Mouse (Mus musculus) ES-Bruce4 (cell line): ENCODE results near the gene Apob. TPM values are rescaled to one million over a fixed set of nuclear protein-coding genes. Genes with fewer than 3 reads are reported as not detected.
"Not testable (repeated sequence)": the region's sequence is repeated elsewhere in the genome, so short reads cannot be mapped to it uniquely, and the experiment has no call there.

Source experiments
- H3K27ac ChIP-seq: 2 replicates; pipeline ENCODE4 v1.5.1; 2012; ENCODE audit warnings: low read length, inconsistent platforms; ENCODE audit not compliant: insufficient read depth
- H3K27me3 ChIP-seq: 2 replicates; pipeline ENCODE4 v1.6.1; 2012; ENCODE audit warnings: mild to moderate bottlenecking, low read length, inconsistent platforms; ENCODE audit not compliant: control insufficient read depth, poor library complexity, insufficient read depth, severe bottlenecking
- H3K36me3 ChIP-seq: 2 replicates; pipeline ENCODE4 v1.6.1; 2012; ENCODE audit warnings: inconsistent platforms, mild to moderate bottlenecking, low read length, moderate library complexity; ENCODE audit not compliant: control insufficient read depth, poor library complexity, insufficient read depth, severe bottlenecking
- H3K4me1 ChIP-seq: one replicate; pipeline ENCODE4 v1.8.1; 2011; ENCODE audit warnings: low read length; ENCODE audit not compliant: control insufficient read depth, insufficient read depth
- H3K4me3 ChIP-seq: 2 replicates; pipeline ENCODE4 v1.5.1; 2011; ENCODE audit warnings: low read depth, mild to moderate bottlenecking, low read length
- H3K9ac ChIP-seq: 2 replicates; pipeline ENCODE4 v1.6.1; 2012; ENCODE audit warnings: low read depth, mild to moderate bottlenecking, inconsistent platforms; ENCODE audit not compliant: poor library complexity, severe bottlenecking
- H3K9me3 ChIP-seq: replicated peaks from 2 replicates; pipeline ENCODE4 v1.6.1; 2012; ENCODE audit warnings: mild to moderate bottlenecking, low read length, inconsistent platforms; ENCODE audit not compliant: control insufficient read depth, poor library complexity, insufficient read depth, severe bottlenecking
- CTCF ChIP-seq: IDR thresholded peaks from one replicate; pipeline ENCODE4 v1.8.1; 2011; ENCODE audit warnings: low read depth, low read length
- EP300 ChIP-seq: IDR thresholded peaks from 2 replicates; pipeline ENCODE4 v1.6.1; 2011; ENCODE audit warnings: low read depth, low read length; ENCODE audit not compliant: insufficient read depth
- POLR2A ChIP-seq: IDR thresholded peaks from one replicate; pipeline ENCODE4 v1.8.1; 2011; ENCODE audit warnings: low read length; ENCODE audit not compliant: insufficient read depth
- polyA plus RNA-seq: library from polyadenylated mRNA; stranded (reverse); fragments of >200 nt; gene quantifications from 2 replicates; pipeline ENCODE4 v1.2.4, GENCODE M21; 2011; ENCODE audit warnings: low read depth; ENCODE audit not compliant: missing spikeins, insufficient read depth, insufficient read length

The Apob gene
- polyA plus RNA-seq, 1 experiment: 0.25 TPM

DNA sequence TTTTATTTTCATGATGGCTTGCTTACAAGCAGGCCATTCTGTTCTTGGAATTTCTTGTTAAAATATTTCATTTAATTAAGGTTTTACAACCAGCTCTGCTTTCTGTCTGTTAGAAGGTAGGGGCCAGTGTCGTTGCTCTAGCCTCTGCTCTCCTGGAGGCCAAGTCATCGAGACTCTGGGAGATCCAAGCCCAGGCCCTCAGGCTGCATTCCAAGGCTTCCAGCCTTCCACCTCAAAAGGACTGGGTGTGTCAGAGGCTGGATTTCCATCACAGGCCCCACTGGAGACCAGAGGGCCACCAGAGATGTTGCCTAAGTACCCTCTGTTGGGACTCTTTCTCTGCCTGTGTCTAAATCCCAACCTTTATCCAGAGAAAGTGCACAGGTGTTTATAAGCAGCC lies 52.6 kb downstream of the Apob start:
- Histone ChIP-seq H3K4me1 (no peaks in the 10 kb centered on the region), H3K27me3 (no peaks in the 10 kb centered on the region), H3K9me3 (no peaks in the 10 kb centered on the region), H3K27ac (no peak overlapping the region), H3K36me3 (no peaks in the 10 kb centered on the region), H3K4me3 (no peak overlapping the region), H3K9ac (no peak overlapping the region)
- TF ChIP-seq CTCF: no peak
- TF ChIP-seq EP300: no peak
- no peak for TF ChIP-seq POLR2A

DNA sequence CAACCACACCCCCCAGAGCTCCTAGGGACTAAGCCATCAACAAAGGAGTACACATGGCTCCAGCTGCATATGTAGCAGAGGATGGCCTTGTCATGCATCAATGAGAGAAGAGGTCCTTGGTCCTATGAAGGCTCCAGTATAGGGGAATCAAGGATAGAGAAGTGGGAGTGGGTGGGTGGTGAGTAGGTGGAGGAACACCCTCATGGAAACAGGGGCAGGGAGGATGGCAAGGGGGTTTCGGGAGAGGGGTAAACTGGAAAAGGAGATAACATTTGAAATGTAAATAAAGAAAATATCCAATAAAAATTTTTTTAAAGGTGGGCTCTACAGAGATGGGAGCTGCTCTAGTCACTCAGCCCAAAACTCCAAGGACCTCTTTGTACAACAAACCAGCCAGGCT lies 53.7 kb downstream of the Apob start:
- not testable (repeated sequence) for H3K4me3 ChIP-seq, H3K4me1 ChIP-seq, H3K27ac ChIP-seq, H3K9me3 ChIP-seq, H3K36me3 ChIP-seq, H3K27me3 ChIP-seq, H3K9ac ChIP-seq

DNA sequence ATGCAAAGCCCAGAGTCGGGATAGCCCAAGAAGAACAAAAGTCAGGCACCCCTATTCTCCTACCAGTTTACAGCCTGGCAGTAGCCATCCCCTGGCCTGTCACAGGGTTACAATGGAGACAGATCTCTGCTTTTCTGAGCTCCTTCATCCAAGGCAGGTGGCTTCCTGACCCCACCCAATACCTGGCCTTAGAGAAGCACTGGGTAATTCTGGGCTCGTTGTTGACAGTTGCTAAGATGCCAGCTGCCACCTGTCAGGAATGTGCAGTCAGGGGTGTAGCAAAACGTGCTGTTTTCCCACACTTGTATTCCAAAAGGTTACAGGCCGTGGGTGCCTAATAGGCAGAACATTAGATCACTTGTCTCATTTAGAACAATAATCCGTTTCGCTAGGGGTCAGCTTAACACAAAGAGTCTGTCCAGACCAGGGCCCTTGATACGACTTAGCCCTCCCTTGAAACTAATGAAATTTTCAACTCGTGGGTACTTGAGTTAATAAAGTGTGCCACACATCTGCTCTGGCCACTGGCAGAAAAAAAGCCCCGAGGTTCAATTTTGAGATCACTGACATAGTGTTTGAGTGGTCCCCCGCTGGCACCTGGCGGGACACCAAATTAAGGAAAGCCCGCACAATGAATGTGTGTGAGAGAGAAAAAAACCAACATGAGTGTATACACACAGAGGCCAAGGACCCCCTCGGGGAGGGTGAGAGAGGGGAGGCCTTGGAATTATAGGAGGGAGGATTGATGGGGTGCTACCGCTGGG lies 54.3 kb downstream of the Apob start:
- Histone ChIP-seq H3K27ac (no peak overlapping the region), H3K4me1 (no peaks in the 10 kb centered on the region), H3K4me3 (no peak overlapping the region), H3K36me3 (no peaks in the 10 kb centered on the region), H3K9ac (no peak overlapping the region), H3K9me3 (no peaks in the 10 kb centered on the region), H3K27me3 (no peaks in the 10 kb centered on the region)
- TF ChIP-seq EP300 (no peak), CTCF (no peak), POLR2A (no peak)

DNA sequence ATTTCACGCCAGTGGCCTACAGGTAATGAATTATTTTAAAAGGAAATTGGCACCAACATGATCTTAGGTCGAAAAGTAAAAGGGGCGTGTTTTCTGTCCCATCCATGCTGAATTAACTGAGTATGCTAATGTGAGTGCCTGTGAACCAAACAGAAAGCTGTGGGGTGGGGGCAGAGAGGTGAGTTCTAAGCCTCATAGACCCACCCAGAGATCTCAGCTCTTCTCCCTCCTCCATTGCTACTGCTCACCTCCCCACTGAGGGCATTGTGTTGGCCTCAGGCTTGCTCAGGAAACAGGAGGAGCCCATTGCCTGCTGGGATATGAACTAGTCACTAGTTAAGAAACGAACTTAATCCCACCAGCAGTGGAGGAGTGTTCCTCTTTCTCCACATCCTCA lies 54.9 kb downstream of the Apob start:
- TF ChIP-seq EP300 (no peak), CTCF (no peak), POLR2A (no peak)
- Histone ChIP-seq H3K27me3 (no peaks in the 10 kb centered on the region), H3K9ac (no peak overlapping the region), H3K27ac (no peak overlapping the region), H3K4me1 (no peaks in the 10 kb centered on the region), H3K36me3 (no peaks in the 10 kb centered on the region), H3K9me3 (no peaks in the 10 kb centered on the region), H3K4me3 (no peak overlapping the region)

DNA sequence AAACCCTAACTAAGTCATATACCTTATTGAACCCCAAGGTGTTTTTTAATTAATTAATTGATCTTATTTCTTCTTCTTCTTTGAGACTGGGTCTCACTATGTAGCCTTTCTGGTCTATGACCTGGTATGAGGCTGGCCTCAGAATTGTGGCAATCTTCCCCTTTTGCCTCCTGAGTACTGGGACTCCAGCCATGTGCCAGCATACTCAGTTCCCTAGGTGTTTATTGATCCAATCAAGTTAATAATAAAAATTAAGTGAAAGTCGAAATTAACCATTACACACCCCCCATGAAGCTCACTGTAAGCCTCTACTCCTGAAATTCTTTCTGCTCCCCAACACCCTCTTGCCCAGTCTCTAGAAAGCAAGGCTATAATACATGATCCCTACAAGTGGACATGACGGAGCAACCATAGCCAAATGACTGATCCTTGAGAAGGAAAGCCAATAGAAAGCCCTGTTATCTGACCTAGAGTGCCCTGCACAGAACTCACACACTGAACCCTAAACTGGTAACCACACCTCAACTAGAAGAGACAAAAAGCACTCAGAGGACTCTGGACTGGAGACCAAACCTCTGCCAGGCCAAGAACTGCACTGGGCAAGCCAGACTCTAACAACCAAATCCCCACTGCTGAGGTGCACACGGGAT lies 60.8 kb downstream of the Apob start:
- Histone ChIP-seq H3K36me3 (no peaks in the 10 kb centered on the region), H3K27ac (no peak overlapping the region), H3K27me3 (no peaks in the 10 kb centered on the region), H3K9ac (no peak overlapping the region), H3K4me1 (peaks cover 2% of the 10 kb centered on the region), H3K9me3 (no peaks in the 10 kb centered on the region), H3K4me3 (no peak overlapping the region)
- TF ChIP-seq POLR2A: no peak
- TF ChIP-seq EP300: no peak
- no peak for TF ChIP-seq CTCF

DNA sequence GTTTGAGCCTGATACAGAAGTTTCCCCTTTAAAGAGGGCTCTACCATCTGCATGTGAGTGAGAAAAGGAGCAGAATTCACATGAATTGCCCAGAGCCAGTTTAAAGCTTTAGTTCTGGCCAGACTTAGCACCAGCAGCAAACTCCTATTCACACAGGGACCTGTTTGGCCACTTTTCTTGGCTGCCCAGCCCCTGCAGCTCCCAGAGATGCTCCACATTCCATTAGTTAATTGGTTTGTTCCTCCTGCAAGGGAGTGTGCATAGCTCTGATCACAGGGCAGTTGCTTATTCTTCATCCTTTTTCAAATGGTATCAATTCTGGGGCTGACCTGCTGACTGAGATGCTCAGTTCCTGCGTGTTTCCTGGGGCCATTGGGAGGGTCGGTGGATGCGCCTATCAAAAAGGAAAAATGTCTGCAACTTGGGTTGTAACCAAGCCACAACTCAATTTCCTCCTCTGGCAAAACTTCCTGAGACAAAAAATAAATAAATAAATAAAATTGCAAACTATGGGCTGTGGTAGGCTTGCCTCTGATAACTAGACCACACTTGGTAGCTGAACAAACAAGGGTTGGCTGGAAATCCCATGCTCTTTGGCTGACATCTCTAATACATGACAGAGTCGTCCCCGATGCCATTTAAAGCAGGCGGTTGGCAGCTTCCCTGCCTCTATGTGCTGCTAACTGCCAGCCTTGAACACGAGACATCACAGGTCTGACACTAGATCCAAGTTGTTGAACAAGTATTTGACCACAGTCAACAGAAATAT lies 65.4 kb downstream of the Apob start:
- Histone ChIP-seq H3K27ac (0 out of 2 replicates have a peak overlapping the region, but pooled peaks have one; percentile 58), H3K27me3 (no peaks in the 10 kb centered on the region), H3K4me1 (peaks cover 2% of the 10 kb centered on the region), H3K36me3 (no peaks in the 10 kb centered on the region), H3K9me3 (no peaks in the 10 kb centered on the region), H3K4me3 (no peak overlapping the region), H3K9ac (no peak overlapping the region)
- no peak for TF ChIP-seq CTCF
- TF ChIP-seq EP300: 0 out of 2 replicates have a peak, but pooled peaks have one; percentile 8
- no peak for TF ChIP-seq POLR2A
